Mouse (Mus musculus): ENCODE results near the gene Mpdz. TPM values are rescaled to one million over a fixed set of nuclear protein-coding genes. Genes with fewer than 3 reads are reported as not detected.

Mpdz gene
- total RNA-seq, 1 experiment = 12.7 TPM

DNA sequence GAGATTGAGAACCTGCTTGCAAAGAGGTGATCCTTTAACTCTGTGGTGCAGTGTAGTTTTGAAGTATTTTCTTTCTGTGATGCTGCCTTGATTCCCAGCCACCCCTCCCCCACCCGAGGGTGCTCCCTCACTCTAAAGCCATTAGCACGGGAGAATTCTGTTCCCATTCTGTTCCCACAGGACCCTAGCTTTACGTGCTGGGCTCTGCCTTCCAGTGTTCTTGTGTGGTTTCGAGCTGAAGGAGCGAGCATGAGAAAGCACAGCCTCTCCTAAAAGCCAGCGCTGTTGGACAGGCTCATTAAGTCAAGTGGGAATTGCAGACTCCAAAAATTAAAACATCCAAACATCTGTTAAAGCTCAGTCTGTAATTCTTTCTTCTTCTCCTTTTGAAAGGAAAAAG is 40.5 kb upstream of the Mpdz start:
- no peaks in the 10 kb centered on the region for H3K9me3 ChIP-seq (ENCODE audit: control insufficient read depth, insufficient read depth, low read depth, low read length)
- H3K4me3 ChIP-seq (ENCODE audit: insufficient read depth in 1 of 2, low read depth in 1 of 2, low read length in 2 of 2, poor library complexity in 1 of 2, severe bottlenecking in 1 of 2) = no peak overlapping the region
- in situ Hi-C loops (cut with MboI; ENCODE audit: low sequenced_read_pairs in 2 of 2, unreplicated experiment in 2 of 2) = no loop called here
- no peak overlapping the region for H3K9ac ChIP-seq (ENCODE audit: insufficient read depth, low read depth, low read length, poor library complexity, severe bottlenecking)
- H3K4me1 ChIP-seq (ENCODE audit: control insufficient read depth in 2 of 2, insufficient read depth in 2 of 2, low read length in 2 of 2, poor library complexity in 1 of 2) = no peaks in the 10 kb centered on the region
- TF ChIP-seq ZC3H11A (IDR thresholded peaks at IDR 0.05; ENCODE audit: borderline replicate concordance, low read depth, low read length) (no peak), MAFK (IDR thresholded peaks at IDR 0.05; ENCODE audit: insufficient read depth, low read depth, low read length) (no peak), HCFC1 (IDR thresholded peaks at IDR 0.05; ENCODE audit: borderline replicate concordance, insufficient read depth, low read length) (no peak), ZNF384 (IDR thresholded peaks at IDR 0.05; ENCODE audit: low read depth, low read length) (no peak), CHD2 (IDR thresholded peaks at IDR 0.05; ENCODE audit: low read depth, low read length) (no peak)
- H3K36me3 ChIP-seq (ENCODE audit: control insufficient read depth, insufficient read depth, low read length, poor library complexity, severe bottlenecking) = no peaks in the 10 kb centered on the region
- DNase-seq (ENCODE audit: low read depth, low spot score) = no peak
- H3K27ac ChIP-seq (ENCODE audit: insufficient read depth, low read depth, low read length, poor library complexity, severe bottlenecking) = no peak overlapping the region

DNA sequence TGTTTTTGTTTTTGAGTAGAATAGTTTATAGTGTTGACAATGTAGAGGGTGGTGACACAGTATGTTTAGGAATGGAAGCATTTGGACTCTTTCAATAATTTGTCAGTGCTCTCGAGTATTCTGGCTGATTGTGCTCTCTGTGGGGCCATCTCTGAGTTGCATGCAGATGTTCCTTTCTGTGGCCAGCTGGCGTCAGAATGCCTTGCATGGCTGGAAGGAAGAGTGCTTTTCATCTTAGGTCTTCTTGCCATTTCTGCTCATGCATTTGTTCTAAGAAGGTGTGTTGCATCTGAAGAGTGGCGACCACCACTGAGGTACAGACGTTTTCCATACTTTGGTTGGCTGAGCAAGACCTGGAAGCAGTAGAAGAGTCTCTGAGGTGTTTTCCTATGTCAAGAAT is 24.2 kb upstream of the Mpdz start:
- no peaks in the 10 kb centered on the region for H3K36me3 ChIP-seq (ENCODE audit: control insufficient read depth, insufficient read depth, low read length, poor library complexity, severe bottlenecking)
- H3K27ac ChIP-seq (ENCODE audit: insufficient read depth, low read depth, low read length, poor library complexity, severe bottlenecking) = no peak overlapping the region
- H3K9me3 ChIP-seq (ENCODE audit: control insufficient read depth, insufficient read depth, low read depth, low read length) = no peaks in the 10 kb centered on the region
- in situ Hi-C loops (cut with MboI; ENCODE audit: low sequenced_read_pairs in 2 of 2, unreplicated experiment in 2 of 2) = no loop called here
- H3K9ac ChIP-seq (ENCODE audit: insufficient read depth, low read depth, low read length, poor library complexity, severe bottlenecking) = no peak overlapping the region
- no peak overlapping the region for H3K4me3 ChIP-seq (ENCODE audit: insufficient read depth in 1 of 2, low read depth in 1 of 2, low read length in 2 of 2, poor library complexity in 1 of 2, severe bottlenecking in 1 of 2)
- DNase-seq (ENCODE audit: low read depth, low spot score) = no peak
- TF ChIP-seq HCFC1 (IDR thresholded peaks at IDR 0.05; ENCODE audit: borderline replicate concordance, insufficient read depth, low read length) (no peak), ZNF384 (IDR thresholded peaks at IDR 0.05; ENCODE audit: low read depth, low read length) (no peak), ZC3H11A (IDR thresholded peaks at IDR 0.05; ENCODE audit: borderline replicate concordance, low read depth, low read length) (no peak), MAFK (IDR thresholded peaks at IDR 0.05; ENCODE audit: insufficient read depth, low read depth, low read length) (no peak)
- H3K4me1 ChIP-seq (ENCODE audit: control insufficient read depth in 2 of 2, insufficient read depth in 2 of 2, low read length in 2 of 2, poor library complexity in 1 of 2) = no peaks in the 10 kb centered on the region

DNA sequence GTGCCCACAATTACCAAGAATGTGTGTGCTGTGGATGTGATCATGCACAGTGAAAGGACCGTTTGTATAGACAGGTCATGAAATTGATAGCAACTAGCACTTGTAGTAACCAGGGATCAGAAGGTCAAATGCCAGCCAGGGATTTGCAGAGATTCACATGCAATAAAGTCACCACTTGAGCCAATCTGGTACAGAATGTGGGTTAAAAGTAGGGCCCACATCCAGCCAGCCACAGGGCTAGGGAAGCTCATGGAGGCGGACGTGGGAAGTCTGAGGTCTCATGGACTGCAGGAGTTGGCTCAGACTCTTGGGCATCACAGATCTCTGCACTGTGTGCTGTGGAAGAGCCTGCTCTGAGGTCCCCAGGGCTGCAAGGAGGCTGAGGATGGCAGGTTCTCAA is 22.6 kb upstream of the Mpdz start:
- in situ Hi-C loops (cut with MboI; ENCODE audit: low sequenced_read_pairs in 2 of 2, unreplicated experiment in 2 of 2) = no loop called here
- no peak for TF ChIP-seq CHD2 (IDR thresholded peaks at IDR 0.05; ENCODE audit: low read depth, low read length)
- TF ChIP-seq ZNF384 (IDR thresholded peaks at IDR 0.05; ENCODE audit: low read depth, low read length) = no peak
- no peak for TF ChIP-seq ZC3H11A (IDR thresholded peaks at IDR 0.05; ENCODE audit: borderline replicate concordance, low read depth, low read length)
- no peak for TF ChIP-seq HCFC1 (IDR thresholded peaks at IDR 0.05; ENCODE audit: borderline replicate concordance, insufficient read depth, low read length)
- no peak for TF ChIP-seq MAFK (IDR thresholded peaks at IDR 0.05; ENCODE audit: insufficient read depth, low read depth, low read length)
- H3K9ac ChIP-seq (ENCODE audit: insufficient read depth, low read depth, low read length, poor library complexity, severe bottlenecking) = no peak overlapping the region
- no peak overlapping the region for H3K4me3 ChIP-seq (ENCODE audit: insufficient read depth in 1 of 2, low read depth in 1 of 2, low read length in 2 of 2, poor library complexity in 1 of 2, severe bottlenecking in 1 of 2)
- no peaks in the 10 kb centered on the region for H3K9me3 ChIP-seq (ENCODE audit: control insufficient read depth, insufficient read depth, low read depth, low read length)
- DNase-seq (ENCODE audit: low read depth, low spot score) = no peak
- H3K4me1 ChIP-seq (ENCODE audit: control insufficient read depth in 2 of 2, insufficient read depth in 2 of 2, low read length in 2 of 2, poor library complexity in 1 of 2) = no peaks in the 10 kb centered on the region
- H3K36me3 ChIP-seq (ENCODE audit: control insufficient read depth, insufficient read depth, low read length, poor library complexity, severe bottlenecking) = no peaks in the 10 kb centered on the region
- no peak overlapping the region for H3K27ac ChIP-seq (ENCODE audit: insufficient read depth, low read depth, low read length, poor library complexity, severe bottlenecking)

DNA sequence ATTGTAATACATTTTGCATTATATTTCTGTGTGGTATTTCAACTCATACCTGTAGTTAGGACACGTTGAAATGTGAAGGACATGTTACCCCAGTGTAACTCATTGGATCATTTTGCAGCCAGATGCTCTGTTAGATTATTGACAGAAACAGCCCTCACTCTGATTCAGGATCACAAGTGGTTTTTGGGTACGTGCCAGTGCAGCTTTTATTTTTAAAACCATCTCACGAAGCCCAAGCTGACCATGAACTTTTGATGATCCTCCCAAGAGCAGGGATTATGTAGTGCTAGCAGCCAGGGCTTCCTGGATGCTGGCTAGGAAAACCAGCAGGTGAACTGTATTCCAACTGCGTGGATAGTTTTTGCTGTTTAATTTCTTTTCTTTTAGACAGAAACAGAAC is 19.6 kb upstream of the Mpdz start:
- Histone ChIP-seq H3K4me1 (ENCODE audit: control insufficient read depth in 2 of 2, insufficient read depth in 2 of 2, low read length in 2 of 2, poor library complexity in 1 of 2) (no peaks in the 10 kb centered on the region), H3K9ac (ENCODE audit: insufficient read depth, low read depth, low read length, poor library complexity, severe bottlenecking) (no peak overlapping the region), H3K9me3 (ENCODE audit: control insufficient read depth, insufficient read depth, low read depth, low read length) (no peaks in the 10 kb centered on the region), H3K4me3 (ENCODE audit: insufficient read depth in 1 of 2, low read depth in 1 of 2, low read length in 2 of 2, poor library complexity in 1 of 2, severe bottlenecking in 1 of 2) (no peak overlapping the region), H3K27ac (ENCODE audit: insufficient read depth, low read depth, low read length, poor library complexity, severe bottlenecking) (no peak overlapping the region), H3K36me3 (ENCODE audit: control insufficient read depth, insufficient read depth, low read length, poor library complexity, severe bottlenecking) (no peaks in the 10 kb centered on the region)
- TF ChIP-seq ZC3H11A (IDR thresholded peaks at IDR 0.05; ENCODE audit: borderline replicate concordance, low read depth, low read length) = no peak
- TF ChIP-seq MAFK (IDR thresholded peaks at IDR 0.05; ENCODE audit: insufficient read depth, low read depth, low read length) = no peak
- TF ChIP-seq CHD2 (IDR thresholded peaks at IDR 0.05; ENCODE audit: low read depth, low read length) = no peak
- no peak for TF ChIP-seq HCFC1 (IDR thresholded peaks at IDR 0.05; ENCODE audit: borderline replicate concordance, insufficient read depth, low read length)
- TF ChIP-seq ZNF384 (IDR thresholded peaks at IDR 0.05; ENCODE audit: low read depth, low read length) = no peak
- DNase-seq (ENCODE audit: low read depth, low spot score) = no peak
- in situ Hi-C loops (cut with MboI; ENCODE audit: low sequenced_read_pairs in 2 of 2, unreplicated experiment in 2 of 2) = no loop called here

DNA sequence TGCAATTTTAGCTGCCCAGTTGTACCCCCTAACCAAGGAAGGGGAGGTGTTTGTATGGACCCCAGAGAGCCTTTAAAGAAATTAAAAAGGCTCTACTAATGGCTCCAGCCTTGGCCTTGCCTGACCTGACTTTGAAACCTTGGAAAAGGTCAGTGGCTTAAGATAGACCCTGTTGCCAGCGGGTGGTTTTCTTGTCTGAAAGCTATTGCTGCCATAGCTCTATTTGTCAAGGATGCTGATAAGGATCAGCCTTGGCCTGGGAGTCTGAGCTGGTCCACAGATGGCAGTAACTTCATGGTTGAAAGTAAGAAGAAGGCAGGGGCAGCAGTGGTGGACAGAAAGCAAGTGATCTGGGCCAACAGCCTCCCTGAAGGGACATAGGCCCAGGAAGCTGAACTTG is 16.3 kb upstream of the Mpdz start:
- no peak overlapping the region for H3K4me3 ChIP-seq (ENCODE audit: insufficient read depth in 1 of 2, low read depth in 1 of 2, low read length in 2 of 2, poor library complexity in 1 of 2, severe bottlenecking in 1 of 2)
- no peaks in the 10 kb centered on the region for H3K36me3 ChIP-seq (ENCODE audit: control insufficient read depth, insufficient read depth, low read length, poor library complexity, severe bottlenecking)
- no peaks in the 10 kb centered on the region for H3K4me1 ChIP-seq (ENCODE audit: control insufficient read depth in 2 of 2, insufficient read depth in 2 of 2, low read length in 2 of 2, poor library complexity in 1 of 2)
- in situ Hi-C loops (cut with MboI; ENCODE audit: low sequenced_read_pairs in 2 of 2, unreplicated experiment in 2 of 2) = no loop called here
- H3K9me3 ChIP-seq (ENCODE audit: control insufficient read depth, insufficient read depth, low read depth, low read length) = no peaks in the 10 kb centered on the region
- H3K9ac ChIP-seq (ENCODE audit: insufficient read depth, low read depth, low read length, poor library complexity, severe bottlenecking) = no peak overlapping the region
- TF ChIP-seq HCFC1 (IDR thresholded peaks at IDR 0.05; ENCODE audit: borderline replicate concordance, insufficient read depth, low read length) = no peak
- TF ChIP-seq CHD2 (IDR thresholded peaks at IDR 0.05; ENCODE audit: low read depth, low read length) = no peak
- no peak for TF ChIP-seq MAFK (IDR thresholded peaks at IDR 0.05; ENCODE audit: insufficient read depth, low read depth, low read length)
- no peak for TF ChIP-seq ZNF384 (IDR thresholded peaks at IDR 0.05; ENCODE audit: low read depth, low read length)
- no peak for TF ChIP-seq ZC3H11A (IDR thresholded peaks at IDR 0.05; ENCODE audit: borderline replicate concordance, low read depth, low read length)
- DNase-seq (ENCODE audit: low read depth, low spot score) = no peak
- H3K27ac ChIP-seq (ENCODE audit: insufficient read depth, low read depth, low read length, poor library complexity, severe bottlenecking) = no peak overlapping the region

Measured in ES-E14 (cell line).